Mouse (Mus musculus) lung, postnatal 14 days (tissue): ENCODE measurements around the gene Zfp639.

ENCODE experiments used
- DNase-seq: peaks from one replicate; pipeline ENCODE4 v3.0.0; 2021

Zfp639 gene

GRCm38 (mm10) chr3:32506366-32507225 is 3.5 kb upstream of the Zfp639 start:
- peak; percentile 28 for DNase-seq

GRCm38 (mm10) chr3:32508666-32509324 is 1.3 kb upstream of the Zfp639 start:
- DNase-seq = peak; percentile 73

GRCm38 (mm10) chr3:32510375-32511190 is 524 bp downstream of the Zfp639 start:
- peak; percentile 98 for DNase-seq

GRCm38 (mm10) chr3:32511191-32511550 is 1.1 kb downstream of the Zfp639 start:
- DNase-seq = peak; percentile 19

- DNase-seq = no peak
Observed at GRCm38 (mm10) chr3:32512686-32513284, 2.7 kb downstream of the Zfp639 start.

- DNase-seq = no peak
Observed at GRCm38 (mm10) chr3:32513528-32513927, 3.5 kb downstream of the Zfp639 start.

- DNase-seq = no peak
Observed at GRCm38 (mm10) chr3:32527181-32527580, 17.1 kb downstream of the Zfp639 start.

GRCm38 (mm10) chr3:32529303-32529898 is 19.3 kb downstream of the Zfp639 start, which contains the start of gene Mfn1:
Gene Mfn1, plus strand, starts transcription at chr3:32529465.
- DNase-seq = peak; percentile 93

- DNase-seq = no peak
Observed at GRCm38 (mm10) chr3:32530041-32530440, 20.0 kb downstream of the Zfp639 start.

- no peak for DNase-seq
Observed at GRCm38 (mm10) chr3:32535692-32536091, 25.6 kb downstream of the Zfp639 start.

- DNase-seq = peak; percentile 71
Observed at GRCm38 (mm10) chr3:32537556-32537955, 27.5 kb downstream of the Zfp639 start.

- no peak for DNase-seq
Observed at GRCm38 (mm10) chr3:32538091-32538490, 28.0 kb downstream of the Zfp639 start.

- peak; percentile 12 for DNase-seq
Observed at GRCm38 (mm10) chr3:32553061-32553460, 43.0 kb downstream of the Zfp639 start.

- no peak for DNase-seq
Observed at GRCm38 (mm10) chr3:32563401-32563800, 53.3 kb downstream of the Zfp639 start.
